Mouse (Mus musculus) brain, adult 2 months (tissue): ENCODE measurements around the gene Hyls1.
A peak's percentile ranks its signal among the peaks of the same experiment; 100 is the strongest.

ENCODE experiments used
- DNase-seq: peaks from one replicate; pipeline ENCODE4 v3.0.0; 2011; ENCODE audit warnings: low read depth, low spot score

Hyls1 gene

DNA sequence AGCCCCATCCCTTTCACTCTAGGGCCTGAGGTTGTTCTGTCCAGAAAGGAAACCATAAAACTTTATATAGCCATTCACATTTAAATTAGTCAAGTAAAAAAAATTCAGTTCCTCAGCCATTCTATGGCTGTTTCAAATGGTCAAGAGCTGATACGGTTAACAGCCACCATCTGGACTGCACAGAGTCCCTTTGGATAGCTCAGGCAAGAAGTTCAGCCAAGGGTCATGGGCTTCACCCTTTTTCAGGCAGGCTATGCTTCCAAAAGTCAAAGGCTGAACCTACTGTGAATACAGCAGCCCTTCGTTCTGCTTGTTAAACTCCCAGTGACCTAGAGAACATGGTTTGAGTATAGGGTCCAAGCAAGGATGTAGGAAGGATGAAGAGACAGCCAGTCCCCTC lies 25.5 kb downstream of the Hyls1 start:
- no peak for DNase-seq

DNA sequence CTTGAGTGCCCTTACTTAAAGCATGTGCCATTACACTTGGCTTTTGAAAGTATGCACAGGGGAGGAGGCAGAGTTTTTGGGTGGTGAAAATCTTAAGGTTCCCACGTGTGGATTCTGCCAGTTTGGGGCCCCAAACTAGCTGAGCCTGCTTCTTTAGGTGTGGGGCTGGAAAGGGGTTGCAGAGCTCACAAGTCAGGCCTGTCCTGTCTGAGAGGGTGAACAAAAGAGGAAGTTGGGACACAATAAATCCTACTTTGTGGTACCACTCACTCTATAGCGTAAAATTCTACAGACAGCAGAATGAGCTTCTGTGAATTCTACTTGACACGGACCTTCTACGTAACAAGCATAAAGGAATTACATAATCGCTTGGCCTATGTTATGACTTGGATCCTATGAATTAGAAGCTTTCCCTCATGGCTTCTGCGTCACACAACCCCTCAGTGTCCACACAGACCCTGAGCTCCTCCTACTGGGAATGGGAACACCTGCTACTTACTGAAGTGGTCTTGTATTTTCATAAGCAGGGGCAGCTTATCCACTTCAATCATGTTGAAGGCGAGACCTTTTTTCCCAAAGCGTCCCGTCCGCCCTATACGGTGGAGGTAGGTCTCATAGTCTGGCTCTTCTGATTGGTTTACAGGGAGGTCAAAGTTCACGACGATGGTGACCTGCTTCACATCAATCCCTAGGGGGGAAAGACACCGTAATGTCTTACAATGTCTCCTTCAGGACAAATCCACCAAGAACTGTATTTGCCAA lies 26.9 kb downstream of the Hyls1 start:
- no peak for DNase-seq

DNA sequence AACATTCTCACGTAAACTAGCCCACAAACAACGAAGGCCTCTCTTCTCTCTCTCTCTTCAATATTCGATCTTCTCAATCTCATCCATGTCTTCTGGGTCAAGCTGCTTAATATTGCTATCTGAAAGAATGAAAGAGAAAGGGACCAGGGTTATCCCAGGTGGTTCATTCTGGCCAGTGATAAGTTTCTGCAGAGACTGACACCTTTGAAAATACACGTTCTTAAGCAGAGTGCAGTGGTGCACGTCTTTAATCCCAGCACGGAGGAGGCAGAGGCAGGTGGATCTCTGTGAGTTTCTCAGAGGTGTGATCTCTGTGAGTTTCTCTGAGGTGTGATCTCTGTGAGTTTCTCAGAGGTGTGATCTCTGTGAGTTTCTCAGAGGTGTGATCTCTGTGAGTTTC lies 28.3 kb downstream of the Hyls1 start:
- DNase-seq: no peak

DNA sequence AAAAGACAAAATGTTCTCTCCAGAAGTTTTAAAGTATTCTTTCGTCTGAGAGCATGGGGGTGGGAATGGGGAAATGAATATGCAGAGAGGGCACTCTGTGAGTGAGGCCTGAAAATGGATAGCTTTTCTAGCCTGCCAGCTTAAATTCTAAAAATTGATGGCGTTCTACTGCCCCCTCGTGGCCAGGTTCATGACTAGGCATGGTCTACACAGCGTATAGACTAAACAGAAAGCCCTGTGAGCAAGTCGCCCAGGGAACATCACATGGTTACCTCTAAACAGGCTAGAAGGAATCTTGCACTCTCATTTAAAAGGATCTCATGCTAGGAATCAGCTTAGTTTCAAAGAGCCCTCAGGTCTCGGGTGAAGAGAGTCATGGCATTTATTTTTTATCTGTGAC lies 28.7 kb downstream of the Hyls1 start:
- DNase-seq: peak; percentile 88

DNA sequence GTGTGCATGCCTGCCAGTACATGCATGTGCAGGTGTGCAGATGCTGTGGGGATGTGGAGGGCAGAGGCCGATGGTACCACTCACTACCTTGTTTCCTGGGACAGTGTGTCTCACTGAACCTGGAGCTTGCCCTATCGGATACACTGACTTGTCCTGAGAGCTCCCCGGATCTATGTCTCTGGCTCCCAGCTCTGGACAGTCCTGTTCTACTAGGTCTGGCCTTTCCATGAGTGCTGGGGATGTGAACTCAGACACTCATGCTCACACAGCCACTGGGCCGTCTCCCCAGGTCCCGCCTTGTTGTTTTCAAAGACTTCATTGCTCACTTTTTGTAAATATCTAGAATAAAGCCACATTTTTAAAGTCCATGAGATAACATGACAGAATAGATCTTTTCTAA lies 29.2 kb downstream of the Hyls1 start:
- no peak for DNase-seq

DNA sequence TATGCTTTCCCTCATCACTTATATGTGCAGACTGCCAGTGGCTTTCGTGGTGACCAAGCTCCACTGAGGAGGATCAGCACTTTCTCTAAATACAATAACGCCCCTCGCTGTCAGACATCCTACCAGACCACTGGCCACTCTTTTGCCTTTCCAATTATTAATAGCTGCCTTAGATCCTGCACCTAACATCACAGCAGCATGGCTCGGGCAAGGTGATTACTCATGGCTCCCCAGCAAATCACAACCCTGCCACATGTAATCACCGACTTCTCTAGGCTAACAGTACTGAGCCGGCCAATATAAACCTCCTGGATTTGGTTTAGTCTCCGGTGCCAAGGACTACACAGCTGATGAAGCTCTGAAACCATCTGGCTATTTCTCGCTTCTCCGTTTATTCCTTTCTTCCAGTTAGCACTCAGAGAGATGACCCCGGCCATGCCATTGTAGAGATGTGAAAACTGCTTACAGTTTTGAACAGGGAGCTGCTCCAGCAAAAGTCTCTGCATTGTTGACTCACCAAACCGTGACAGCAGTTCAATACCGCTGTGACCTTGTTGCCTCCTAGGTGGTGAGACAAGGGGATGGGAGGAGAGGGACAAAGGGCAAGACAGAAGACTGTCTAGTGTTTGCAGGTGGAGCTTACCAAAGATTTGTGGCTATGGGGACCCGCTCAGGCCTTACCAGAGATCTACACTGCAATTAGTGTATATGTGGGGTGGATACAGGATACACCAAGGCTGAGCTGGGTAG lies 31.0 kb downstream of the Hyls1 start:
- no peak for DNase-seq

DNA sequence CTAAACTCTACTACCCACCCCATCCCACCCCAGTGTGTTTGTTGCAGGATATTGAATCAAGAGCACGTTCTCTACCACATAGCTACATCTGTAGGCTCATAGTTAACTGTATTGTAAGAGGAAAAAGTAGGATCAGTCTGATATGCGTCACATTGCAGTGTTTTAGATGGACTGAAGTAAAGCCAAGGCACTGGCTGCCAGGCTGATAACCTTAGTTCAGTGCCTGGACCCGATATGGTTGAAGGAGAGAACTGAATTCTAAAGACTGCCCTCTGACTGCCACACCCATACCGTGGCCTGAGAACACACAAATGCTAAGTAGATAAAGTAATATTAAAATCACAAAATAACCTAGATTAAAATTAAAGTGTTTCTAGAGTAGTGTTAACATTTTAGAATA lies 34.3 kb downstream of the Hyls1 start:
- no peak for DNase-seq

DNA sequence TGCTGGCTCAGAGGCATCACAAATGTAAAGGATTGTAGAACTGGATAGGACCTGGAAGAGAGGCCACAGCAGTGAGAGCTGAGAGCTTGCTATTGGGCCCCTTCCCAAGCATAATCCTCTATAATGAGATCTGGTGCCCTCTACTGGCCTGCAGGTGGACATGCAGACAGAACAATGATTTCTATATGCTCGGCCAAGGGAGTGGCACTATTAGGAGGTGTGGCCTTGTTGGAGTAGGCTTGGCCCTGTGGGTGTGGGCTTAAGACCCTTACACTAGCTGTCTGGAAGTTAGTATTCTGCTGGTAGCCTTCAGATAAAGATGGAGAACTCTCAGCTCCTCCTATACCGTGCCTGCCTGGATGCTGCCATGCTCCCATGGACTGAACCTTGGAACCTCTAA lies 35.1 kb downstream of the Hyls1 start:
- DNase-seq: peak; percentile 71

DNA sequence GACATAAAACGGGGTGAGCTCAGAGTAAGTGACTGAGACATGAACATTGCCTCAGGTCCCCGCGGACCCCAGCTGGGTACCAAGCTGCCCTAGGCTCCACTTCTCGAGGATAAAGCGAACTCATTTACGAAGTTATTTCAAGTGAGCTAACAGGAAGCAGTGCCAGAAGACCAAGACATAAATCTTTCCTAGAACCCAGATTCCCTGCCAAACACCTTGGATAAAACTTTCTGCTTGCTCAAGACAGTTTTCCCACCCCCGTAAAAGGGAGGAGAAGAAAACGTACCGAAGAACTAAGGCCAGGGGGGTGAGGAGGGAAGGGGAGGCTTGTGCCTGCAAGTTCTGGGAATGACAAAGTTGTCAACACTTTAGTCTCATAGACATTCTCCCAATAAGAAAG lies 36.9 kb downstream of the Hyls1 start:
- no peak for DNase-seq

DNA sequence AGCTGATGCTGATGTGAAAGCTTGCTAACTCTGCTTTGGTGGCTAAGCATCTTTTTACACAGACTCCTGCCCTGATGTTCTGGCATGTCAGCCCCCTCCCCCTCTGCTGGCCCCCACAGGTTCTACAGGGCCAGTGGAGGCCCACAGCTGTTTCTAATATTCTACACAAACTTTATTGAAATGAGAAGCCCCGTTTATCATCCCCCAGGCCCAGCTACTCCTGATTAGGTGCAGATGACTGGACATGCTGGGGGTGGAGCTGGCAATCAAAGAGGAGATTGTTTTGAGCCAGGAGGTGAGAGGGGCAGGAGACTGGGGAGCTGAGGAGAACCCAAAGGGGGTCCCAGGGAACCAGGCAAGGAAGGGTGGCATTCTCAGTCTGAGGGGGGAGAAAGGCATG lies 40.4 kb downstream of the Hyls1 start:
- DNase-seq: no peak

DNA sequence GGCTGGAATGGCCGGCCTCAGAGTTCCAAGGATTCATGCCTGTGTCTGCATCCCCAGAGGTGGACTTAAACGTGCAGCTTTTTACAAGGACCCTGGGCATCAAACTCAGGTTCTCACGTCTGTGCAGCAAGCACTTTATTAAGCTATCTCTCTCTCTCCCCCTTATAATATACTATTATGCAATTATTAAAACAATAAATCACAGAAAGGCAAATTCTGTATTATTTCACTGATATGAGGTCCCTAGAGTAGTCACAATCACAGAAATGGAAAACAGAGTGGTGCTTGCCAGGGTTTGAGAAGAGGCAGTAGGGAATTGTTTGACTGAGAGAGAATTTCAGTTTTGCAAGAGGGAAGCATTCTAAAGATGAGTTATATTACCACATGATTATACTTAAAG lies 41.1 kb downstream of the Hyls1 start:
- DNase-seq: no peak

DNA sequence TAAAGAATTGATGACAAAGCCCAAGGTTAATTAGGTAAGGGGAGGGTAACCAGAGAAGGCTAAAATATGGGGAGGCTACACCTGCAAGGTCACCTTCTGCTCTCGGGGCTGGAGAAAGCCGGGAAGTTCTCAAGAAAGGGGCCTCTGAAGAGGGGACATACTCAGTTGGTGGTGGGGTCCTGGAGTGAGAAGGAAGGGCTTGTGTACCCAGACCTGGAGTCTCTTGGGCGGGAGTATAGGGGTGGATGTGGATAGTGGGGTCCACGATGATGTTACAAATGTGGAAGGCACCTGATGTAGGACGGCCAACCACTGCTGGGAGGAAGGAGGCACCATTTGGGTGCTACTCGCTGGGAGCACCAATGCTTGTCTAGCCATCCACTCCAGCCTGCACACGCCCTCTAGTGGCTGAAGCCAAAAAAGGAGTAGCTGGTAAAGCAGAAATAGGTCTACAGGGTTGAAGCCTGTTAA lies 46.2 kb downstream of the Hyls1 start:
- peak; percentile 94 for DNase-seq

DNA sequence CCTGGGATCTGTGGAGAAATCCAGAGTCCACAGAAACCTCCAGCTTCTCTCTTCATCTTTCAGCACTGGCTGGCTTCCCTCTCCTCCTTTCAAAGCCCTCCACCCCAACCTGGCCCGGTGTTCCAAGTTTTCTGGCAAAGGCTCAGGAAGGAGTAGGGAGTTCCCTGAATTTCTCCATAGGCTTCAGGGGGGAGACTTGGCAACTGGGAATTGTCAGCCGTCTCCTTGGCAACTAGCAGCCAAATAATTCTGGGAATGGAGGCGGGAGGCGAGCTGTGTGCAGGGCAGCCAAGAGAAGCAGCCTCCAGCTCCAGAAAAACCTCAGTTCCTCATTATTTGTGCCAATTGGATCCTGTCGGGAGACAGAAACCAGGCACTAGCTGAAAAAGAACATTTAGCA lies 46.7 kb downstream of the Hyls1 start:
- peak; percentile 93 for DNase-seq

DNA sequence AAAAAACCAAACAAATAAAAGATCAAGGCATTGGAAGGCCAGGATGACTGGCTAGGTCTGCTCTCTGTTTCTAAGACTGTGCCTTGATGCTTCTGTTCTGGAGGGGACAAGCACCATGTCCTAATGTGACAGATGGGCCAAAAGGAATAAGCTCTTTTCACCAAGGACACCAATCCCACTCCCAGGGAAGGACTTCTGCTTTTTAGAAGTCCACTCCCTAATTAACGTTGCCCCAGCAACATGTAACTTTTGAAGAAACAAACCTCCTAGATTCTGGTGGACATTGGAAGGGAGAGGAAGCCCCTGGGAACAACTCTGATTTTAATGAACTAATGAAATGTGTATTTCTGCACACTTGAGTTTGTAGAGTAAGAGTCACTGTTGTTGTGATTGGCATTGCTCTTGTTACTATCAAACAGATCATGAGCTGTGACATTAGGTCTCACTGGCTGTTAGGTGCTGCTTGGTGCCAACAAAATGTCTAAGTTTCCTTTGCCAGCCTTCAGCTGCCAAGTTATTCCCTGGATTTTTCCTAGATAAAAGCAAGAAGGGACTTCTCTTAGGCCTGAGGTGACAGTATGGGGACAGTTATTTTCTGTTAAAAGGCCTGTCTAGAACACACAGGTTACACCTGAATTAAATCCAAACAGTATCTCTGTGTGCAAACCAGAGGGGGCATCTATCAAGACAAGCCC lies 47.2 kb downstream of the Hyls1 start:
- peak; percentile 20 for DNase-seq

DNA sequence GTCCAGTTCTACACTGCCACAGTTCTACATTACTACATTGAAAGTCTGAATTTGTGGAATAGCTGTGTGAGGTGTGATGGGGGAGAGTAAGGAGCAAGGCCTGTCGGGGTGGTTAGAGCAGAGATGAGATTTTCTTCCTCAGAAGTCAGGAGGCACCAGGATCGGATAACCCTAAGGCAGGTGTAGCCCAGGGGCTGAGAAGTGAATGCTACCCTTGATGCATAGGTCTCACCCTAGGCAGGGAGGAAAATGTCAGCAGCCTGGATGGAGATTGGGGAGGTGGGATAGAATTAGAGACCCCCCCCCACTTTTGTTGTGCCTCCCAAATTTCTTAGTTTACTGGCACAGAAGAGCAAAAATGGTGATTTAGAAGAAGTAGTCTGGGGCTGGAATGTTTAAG lies 48.0 kb downstream of the Hyls1 start:
- no peak for DNase-seq

DNA sequence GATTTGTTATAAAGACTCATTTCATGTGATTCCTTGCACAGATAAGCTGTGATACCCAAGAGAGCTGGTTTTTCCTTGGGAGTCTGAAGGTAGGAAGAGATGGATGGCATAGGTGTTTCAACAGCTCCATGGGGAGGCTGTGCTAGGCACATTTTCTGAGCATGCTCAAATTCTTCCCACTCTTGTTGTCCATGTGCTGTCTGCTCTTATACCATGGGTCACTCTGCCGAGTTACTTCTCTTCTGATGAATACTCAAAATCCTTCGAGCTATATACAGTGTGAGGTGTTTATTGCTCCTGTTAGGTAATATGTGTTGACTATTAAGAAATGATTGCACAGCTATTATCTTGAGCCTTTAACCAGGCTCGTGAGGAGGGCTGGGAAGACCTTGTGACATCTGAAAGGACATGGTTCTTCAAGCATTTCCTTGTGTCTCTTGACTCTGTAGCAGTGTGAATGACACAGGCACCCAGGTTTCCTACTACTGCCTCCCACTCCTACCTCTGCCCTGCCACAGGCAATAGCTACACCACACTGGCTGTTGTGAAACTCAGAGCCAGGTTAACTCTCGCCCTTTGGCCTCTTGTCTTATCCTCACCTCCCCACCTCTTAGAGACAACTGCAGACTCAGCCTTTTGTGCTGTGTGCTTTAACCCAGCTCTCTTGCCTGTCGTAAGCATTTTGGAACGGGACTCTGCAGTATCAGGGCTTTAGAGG lies 49.4 kb downstream of the Hyls1 start:
- no peak for DNase-seq

DNA sequence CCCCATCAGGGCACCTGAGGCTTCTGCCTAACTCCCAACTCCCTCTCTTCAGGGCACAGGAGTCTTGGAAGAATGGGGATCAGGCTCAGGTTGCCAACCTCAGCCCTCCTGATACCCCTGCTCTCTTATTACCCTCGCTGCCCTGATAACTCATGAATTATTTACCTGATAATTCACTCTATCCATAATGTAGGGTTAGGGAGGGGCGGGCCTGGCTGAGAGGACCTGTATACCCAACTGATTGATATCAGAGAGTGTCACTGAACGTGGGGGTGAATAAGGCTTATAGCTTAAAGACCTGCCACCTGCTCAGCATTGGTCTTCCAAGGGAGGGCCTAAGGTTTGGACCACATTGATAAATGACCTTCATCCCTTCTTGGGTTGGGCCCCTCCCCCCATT lies 52.0 kb downstream of the Hyls1 start, which contains the start of gene Gm1113:
Gm1113 (minus strand) TSS at position 101 of the 400 bp plus-strand sequence.
- DNase-seq: no peak

DNA sequence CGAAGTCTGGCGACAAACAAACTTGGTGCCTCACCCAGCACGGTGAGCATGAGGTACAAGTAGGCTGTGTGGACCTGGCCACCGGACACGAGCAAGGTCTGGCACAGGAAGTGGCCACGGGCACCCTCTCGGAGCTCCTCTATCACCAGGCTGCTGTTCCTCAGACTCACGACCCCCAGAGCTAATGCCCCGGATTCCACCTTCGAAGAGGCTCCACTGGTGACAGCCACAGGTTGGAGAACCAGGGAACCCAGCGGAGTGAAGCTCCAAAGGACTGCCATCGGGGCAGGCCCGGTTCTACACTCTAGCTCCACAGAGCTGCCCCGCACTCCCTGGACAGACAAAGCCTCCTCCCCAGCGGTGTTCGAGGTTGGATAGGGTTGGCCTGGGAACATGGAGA lies 53.5 kb downstream of the Hyls1 start:
- no peak for DNase-seq

DNA sequence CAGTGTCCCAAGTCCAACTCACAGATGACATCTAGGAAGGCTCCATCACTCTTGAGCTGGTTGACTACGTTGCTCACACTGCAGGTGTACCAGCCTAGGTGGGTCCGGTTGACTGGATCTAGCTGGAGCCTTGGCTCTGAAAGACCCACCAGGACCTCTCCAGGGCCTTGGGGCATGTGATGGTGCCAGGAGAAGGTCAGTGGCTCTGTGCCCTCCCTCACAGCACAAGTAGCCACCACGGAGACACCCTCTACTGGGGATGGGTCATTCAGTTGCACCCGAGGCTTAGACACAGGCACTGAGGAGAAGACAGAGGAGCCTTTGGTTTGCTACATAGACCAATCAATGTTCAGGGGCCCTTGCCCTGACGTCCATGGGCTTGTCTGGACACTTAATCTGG lies 54.0 kb downstream of the Hyls1 start:
- DNase-seq: no peak

DNA sequence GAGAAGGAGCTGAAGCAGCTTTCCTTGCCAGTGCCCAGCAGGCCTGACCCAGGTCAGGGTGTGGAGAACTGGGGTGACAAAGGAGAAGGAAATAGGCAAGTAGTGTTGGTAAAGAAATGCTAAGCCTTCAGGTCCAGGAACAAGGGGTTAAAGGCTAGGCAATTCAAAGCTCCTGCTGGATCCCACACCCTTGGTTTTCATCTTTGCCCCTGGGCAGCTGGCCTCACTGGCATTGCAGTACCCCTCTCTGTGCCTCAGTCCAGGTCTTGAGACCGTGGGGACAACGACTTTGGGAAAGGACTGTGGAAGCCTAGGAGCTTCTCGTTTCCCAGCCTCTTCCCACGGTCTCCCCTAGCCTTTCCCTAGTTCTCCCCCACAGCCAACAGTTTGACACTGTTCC lies 56.3 kb downstream of the Hyls1 start:
- DNase-seq: no peak
